Mouse (Mus musculus) neutrophil, adult 5-6 weeks (primary cell): ENCODE results near the gene Nudcd3. TPM values are rescaled to one million over a fixed set of nuclear protein-coding genes. Genes with fewer than 3 reads are reported as not detected.

Experiments used
- ATAC-seq: fragments of 151-379, 151-347 bp; 2 replicates; pipeline ENCODE4 v1.8.0; 2017; ENCODE audit warnings: mild to moderate bottlenecking, moderate TSS enrichment; ENCODE audit not compliant: insufficient number of reproducible peaks, poor library complexity, low FRiP score, severe bottlenecking; ENCODE audit errors: extremely low read depth
- total RNA-seq: library from RNA; stranded (forward); fragments of 200-1000 nt; gene quantifications from 2 replicates; pipeline ENCODE4 v1.2.3, GENCODE M21; 2017

Gene Nudcd3
- total RNA-seq, 1 experiment from 2014 or later, result 38.5 TPM

DNA sequence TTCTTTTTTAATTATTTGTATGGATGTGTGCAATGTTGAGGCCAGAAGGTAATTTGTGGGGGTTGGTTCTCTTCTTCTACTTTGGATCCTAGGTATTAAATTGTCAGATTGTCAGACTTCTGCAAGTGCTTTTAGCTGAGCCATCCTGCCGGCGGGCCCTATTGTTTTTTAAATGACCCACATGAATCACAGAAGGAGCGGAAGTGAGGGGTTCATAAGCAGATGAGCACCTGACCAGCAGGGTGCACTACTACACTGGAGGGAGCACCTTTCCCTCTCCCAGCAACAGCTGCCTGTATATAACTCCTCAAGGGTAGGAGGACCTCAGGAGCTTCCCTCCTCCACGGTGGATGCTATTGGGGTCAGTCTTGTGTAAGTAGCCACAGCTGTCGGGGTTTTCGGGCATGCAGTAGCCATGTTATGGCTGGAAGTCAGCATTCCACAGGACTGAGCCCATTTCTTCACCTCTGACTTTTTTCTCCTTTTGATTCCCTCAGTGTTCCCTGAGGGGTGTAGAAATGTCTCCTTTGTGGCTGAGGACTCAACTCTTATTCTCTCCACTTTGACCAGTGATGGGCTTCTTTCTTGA is 19.3 kb downstream of the Nudcd3 start:
- ATAC-seq, result no peak; the same call in 1 of the 2 replicates

DNA sequence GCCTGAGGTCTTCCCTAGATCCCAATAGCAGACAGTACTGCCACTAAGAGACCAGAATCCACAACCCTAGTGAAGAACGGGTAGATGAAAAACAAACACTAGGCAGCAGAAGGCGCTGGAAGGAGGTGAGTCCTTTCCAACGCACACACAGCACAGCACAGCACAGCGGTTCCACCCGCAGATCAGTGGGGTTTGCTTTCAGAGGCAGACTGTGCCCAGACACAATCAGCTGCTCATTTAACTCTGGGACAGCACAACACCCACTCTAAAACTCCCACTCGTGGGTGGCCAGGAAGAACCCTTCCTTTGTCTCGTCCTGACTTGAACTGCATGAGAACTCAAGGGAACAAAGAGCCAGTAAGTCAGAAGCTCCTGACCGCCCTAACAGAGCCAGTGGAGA is 21.0 kb downstream of the Nudcd3 start:
- ATAC-seq, result no peak

DNA sequence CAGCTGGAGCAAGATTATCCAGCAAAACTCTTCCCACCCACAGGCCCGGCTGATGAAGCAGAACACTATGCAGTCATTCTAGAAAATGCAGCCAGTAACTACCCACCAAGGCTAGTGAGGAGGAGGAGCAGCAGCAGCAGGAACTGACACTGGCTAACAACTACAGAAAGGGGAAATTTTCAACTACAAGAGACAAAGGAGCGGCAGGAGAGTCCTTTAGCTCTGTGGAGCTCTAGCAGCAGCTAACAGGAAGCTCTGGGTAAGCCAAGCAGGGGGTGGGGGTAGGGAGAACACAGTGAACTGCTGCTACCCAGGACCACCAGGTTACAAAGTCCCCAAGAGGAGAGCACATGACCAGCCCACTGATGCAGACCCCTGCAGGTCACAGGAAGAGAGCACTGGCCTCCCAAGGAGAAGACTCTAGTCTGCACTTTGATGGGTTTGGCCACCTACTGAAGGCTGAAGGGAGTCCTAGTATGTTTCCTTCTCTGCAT is 21.5 kb downstream of the Nudcd3 start:
- ATAC-seq, result peak; percentile 38; the same call in 1 of the 2 replicates

DNA sequence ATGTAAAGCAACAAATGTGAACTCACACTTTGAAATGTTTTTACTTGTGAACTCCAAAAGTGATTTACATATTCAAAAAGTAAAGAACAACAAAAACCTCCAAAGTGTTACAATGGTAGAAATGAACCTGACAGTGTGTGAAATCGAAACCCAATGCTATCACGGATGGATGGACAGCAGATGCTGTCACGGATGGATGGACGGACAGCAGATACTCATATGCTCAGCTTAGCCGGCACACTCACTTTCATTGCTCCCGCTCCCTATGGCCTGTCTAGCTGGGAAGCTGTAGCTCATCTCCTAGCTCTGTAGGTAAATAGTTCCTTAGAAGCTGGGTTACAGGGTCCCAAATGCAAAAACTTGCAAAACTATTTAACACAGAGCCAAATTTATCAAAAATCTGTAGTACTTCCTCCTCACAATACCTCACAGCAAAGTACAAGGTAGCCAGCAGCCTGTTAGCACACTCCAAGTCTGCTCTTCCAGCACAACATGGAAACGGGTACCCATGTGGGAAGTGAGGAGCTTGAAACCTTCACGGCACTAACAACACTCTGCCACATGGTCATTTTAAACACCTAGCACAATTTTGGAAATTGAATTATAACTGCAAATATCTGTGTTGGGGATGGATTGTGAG is 22.3 kb downstream of the Nudcd3 start:
- peak; percentile 63 for ATAC-seq

DNA sequence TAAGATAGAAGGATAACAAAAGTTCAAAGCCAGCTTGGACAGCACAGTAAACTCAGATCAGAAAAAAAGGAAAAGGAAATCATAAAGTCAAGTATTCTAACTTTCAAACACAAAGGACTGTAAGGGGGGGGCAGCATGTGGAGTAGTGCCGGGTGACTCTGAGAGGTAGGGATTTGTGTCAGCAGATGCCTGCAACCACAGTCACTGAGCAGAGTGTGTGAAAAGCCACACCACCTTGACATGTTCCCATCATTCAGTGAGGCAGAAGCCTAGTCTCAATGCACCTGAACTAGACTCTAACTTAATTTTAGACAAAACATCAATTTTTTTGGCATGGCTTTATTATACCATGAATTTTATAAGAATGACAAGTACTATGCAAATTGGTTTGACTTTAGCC is 24.7 kb downstream of the Nudcd3 start:
- no peak for ATAC-seq

DNA sequence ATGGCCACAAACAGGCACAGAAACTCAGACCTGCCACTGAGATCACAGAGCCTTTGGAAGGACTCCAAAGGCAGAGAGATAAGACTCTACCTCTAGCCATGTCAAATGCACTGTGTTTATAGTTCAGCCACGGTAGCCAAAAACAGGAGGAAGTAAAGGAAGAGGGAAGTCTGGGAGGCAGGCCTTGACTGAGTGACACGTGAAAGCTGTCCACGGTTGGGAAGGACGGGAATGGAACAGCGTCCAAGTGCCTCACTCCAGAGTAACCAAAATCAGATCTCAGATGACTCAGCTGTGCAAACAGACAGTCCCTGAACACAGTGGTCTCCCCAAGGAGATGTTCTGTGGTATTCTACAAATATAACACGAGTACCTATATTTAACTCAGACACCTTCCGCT is 25.5 kb downstream of the Nudcd3 start:
- ATAC-seq, result no peak

DNA sequence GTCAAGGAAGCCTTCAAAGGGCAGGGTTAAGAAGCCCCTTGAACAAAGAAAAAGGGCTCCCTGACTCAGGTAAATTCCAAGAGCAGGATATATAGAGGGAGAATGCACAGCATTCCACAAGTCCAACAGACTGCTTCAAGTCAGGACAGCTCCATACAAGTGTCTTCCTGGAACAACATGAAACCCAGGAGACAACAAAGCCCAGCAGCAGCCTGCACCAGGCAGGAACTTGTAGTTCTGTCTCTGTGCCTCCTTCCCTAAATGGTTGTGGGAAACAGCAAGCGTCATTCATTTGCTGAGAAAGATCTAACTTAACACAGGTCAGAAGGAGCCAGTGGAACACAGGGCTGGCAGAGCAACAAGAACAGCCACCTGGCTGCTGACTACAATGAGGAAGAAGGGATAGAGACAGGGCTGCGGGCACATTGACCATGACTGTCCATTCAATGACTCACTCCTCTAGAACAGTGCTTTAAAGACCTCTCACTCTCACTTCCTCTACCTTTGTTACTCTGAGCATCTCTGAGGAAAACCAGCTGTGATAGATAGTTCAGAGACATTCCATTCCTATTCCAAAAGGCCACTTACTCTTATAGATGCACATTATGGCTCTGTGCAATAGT is 31.1 kb downstream of the Nudcd3 start:
- 0 out of 2 replicates have a peak, but pooled peaks have one; percentile 33 for ATAC-seq

DNA sequence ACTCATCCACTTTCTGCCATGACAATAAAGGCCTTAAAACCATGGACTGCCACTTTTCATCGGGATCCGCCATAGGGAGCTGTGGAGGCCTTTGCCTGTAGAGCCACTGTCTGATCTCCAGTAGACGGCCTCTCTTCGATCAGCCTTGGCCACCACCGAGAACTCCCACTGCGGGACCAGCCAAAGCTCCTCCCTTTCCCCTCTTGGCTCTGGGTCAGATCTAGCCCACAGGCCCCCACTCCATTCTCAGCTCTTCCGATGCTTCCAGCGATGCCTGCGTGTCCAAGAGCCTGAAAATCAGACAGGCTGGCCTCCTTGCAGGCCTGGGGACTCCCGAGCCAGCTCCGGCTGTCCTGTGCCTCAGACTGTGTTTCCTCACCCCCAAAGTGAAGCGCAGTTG is 33.9 kb downstream of the Nudcd3 start:
- ATAC-seq, result no peak

DNA sequence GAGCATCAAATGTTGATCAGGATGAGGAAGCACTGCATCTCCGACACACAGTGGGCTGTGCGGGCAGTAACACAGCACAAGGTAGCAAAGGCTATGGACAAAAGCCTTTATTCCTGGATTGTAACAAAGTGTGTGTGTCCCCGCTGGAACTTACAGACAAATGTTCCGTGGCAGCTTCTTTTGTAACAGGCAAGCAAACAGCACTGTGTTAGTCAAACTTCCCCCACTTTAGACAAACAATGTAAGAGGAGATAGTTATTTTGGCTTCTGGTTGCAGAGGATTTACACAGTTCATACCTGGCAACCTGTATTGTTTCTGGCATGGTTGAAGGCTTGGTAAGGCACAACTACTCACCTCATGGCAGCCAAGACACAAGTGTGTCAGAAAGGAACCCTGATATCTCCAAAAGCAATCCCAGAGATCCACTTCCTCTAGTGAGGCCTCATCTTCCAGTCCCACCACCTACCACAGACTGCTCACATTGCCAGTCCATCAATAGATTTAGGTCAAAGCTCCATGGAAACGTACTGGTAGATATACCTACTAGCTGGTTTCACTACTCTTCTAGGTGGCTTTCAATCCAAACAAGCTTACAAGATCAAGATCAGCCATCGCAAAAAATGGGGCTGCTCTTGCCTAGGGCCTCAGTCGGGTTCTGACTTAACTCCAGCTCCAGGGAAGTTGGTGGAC is 34.7 kb downstream of the Nudcd3 start:
- ATAC-seq, result no peak

DNA sequence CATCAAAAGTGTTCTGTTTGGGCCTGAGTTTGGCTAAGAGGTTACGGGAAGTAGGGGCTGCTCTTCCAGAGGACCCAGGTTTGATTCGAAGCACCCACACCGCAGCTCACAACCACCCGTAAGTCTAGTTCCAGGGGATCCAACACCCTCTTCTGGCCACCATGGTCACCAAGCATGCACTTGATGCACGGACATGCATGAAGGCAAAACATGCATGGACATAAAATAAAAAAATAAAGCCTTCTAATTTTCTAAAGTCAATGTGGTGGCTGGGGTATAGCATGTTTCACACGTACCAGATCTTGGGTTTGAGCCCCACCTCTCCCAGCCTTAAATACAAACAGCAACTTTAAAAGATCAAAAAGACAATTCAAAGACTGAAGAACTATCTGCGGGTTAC is 35.4 kb downstream of the Nudcd3 start:
- ATAC-seq, result no peak

DNA sequence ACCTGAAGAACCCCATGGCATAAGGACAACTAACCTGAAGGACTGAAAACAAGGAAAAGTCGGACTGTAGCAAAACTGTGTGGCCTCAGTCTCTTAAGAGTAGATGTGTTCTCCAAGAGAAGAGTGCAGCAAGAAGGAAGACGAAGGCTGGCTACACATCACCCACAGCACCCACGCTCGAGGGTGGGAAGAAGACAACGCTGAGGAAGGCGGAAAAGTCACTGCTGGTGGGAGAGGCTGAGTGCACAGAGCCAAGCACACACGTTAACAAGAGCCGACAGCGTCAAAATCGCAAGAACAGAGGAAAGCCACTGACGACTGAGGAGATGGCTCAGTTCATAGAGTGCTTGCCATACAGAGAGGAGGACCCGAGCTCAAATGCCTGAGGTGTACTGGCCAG is 36.5 kb downstream of the Nudcd3 start:
- no peak for ATAC-seq

DNA sequence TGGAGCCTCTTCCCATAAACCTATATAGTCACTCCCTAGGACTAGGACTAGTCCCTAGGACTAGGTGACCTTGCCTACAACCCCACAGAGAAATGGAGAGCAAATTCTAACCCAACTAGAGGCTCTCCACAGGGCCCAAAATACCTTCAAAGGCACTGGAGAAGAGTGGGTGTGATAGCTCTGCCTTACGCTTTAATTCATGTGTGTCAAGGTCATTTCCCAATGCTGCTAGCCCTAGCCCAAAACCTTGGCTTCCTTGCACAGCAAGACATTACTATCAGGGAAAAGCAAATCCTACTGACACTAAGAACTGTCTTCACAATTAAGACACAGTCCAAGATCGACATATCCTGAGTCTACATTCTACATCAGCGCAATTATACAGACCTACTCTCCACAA is 37.2 kb downstream of the Nudcd3 start:
- no peak for ATAC-seq

DNA sequence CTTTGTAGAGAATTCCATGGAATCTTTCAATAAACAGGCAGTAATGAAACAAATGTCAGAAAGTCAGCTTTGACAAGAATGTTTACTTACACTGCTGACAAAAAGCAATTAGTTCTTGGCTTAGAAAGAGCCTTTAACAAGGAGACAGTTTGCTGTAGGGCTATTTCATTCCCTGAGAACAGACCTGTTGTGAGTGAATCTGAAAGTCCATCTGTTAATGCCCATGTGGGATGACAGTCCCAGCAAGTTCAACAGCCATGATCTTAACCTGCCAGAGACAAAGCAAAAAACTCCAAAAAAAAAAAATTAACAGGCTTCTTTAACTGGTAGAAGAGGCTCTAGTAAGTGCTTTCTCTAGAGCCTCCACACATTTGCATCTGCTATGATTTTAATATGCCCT is 38.7 kb downstream of the Nudcd3 start:
- no peak for ATAC-seq

DNA sequence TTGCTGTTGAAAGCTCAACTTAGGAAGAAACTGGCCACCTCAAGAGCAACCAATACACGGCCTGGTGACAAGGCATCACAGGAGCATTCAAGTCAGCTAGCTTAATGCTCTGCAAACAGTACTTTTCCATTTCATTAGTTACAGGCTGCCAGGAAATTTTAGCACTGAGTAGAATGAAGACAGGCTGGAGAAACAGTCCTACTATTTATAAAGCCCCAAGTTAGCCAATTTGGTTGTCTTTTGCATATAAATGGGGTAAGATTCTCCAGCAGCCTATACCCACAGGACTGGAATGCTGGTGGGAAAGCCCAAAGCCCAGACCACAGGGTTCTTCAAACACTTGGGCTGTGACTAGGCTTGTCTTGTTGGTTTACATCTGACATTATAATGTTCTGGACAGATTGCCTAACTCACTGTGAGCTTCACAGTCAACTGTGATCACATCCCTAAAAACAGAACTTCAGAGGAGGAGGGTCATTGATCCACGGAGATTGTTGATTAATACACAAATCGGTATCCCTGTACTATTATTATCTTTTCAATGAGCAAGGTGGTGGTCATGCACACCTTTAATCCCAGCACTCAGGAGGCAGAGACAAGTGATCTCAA is 39.4 kb downstream of the Nudcd3 start:
- ATAC-seq, result no peak

DNA sequence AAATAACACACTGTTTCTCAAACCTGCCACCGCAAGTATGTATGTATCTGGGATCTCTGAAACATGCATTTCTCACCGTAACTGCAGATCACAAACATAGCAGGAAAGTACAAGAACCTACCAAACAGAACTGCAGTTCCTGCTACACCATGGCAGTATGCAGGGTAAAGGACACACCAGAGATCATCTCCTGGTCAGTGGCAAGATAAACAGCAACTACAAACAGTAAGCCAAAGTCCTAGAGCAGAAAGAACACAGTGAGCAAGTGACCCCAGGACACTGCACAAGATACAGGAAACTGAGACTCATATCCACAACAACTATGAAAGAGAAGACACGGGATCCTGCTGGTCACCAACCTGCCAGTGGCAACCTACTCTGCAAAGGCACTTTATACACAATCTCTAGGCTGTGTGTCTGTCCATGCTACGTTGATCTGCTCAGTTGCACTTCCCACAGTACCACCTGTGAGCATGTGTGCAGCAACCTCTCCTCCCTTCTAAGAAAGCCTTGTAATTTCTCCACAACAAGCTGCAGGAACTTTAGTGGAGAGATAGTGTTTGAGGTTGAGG is 40.4 kb downstream of the Nudcd3 start:
- ATAC-seq, result no peak

DNA sequence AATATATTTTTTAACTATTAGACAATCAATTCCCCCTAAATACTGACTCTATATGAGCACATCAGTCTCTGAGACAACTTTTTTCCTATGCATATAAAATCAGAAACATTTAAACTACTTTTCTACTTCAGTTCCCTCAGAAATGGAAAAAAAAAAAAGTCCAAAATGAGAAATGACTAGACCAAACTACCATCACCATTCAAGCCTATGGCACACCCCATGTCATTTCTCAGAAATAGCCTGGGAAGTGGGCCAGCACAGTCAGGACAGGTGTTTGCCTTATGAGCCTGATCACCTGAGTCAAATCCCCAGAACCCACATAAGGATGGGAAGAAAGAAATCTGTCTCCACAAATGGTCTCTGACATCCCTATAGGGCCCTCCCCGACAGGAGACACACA is 41.7 kb downstream of the Nudcd3 start:
- no peak for ATAC-seq

DNA sequence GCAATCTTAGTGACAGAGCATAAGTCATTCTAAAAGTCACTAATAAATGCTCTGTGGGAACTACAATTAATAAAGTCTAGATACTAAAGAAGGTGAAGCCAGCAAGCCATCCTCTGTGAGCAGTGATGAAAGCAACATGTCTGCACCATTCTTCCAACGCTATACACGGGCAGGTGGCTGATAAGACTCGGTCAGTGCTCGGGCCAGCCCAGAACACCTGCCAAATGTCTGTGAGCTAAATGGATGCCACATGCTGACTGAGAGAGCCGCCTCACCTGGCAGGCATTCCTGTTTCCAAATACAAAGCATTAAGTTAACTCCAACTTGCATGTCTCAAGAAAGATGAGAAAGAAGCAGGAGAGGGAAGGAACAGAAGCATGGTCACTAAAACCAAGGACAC is 43.1 kb downstream of the Nudcd3 start:
- no peak for ATAC-seq

DNA sequence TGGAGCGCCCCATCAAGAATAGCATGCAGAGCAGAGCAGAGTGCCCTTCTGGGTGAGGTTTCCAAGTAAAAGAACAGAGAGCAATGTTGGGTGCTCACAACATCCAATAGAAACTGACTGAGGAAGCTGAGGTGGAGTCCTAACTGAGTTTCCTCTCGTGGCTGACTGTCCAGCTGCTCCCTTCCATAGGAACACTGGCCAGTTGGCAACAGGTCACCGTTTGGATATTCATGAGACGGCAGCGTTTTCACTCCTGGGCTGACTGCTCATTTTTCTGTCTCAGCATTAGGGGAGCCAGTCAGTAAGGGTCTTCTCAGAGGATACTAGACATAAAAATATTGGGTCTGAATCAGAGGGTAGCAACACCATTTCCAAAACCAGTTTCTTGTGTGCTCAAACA is 43.6 kb downstream of the Nudcd3 start:
- no peak for ATAC-seq

DNA sequence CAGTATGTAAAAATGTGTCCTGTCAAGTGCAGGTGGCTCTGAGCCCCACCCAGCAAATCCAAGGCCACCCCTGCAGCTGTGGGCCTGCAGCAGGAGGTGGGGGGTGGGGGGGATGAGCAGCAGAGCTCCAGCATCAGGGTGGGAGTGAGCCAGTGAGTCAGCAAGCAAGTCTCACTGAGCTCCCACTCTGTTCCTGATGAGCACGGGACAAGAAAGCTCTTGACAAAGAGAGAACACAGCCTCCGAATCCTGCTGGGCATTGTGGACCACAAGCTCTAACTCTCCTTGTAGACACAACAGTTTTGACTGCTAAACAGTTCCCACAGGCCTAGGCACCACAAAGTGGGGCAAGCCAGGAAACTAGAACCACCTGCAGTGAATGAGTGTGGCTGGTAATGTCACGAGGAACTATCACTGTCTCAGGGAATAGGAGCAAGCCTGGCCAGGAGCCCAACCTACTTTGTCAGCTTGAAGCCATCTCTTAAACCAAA is 46.0 kb downstream of the Nudcd3 start:
- ATAC-seq, result no peak
